Mouse (Mus musculus): ENCODE data around the gene Synpr.
A peak's percentile ranks its signal among the peaks of the same experiment; 100 is the strongest.

Gene Synpr

GRCm38 (mm10) chr14:13355569-13356362 is 71.2 kb downstream of the Synpr start:
- peak; percentile 11 for DNase-seq

DNA sequence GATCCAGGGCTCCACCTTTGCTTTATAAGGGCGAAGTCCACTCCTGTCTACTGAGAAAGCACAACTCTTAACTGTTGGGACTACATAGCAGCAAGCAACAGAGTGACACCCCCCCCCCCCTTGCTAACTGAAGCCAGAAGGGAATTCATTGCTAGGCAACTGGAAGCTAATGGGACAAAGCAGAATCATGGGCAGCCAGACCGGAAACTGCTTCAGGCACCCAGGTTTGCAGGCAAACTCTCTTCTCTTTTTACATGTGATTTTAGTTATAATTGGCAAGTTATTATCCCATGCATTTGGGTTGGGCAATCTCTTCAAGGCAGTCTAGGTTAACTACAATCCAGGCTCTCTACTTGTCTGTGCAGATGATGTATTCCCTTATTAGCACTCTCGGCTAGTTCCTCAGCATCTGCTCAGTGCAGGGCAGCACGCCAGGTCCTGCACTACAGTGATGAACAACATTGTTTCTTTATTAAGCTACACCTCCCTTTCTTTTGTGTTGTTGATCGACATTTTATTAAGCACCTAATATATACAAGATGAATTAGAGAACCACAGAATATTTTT is 72.6 kb downstream of the Synpr start:
- no peak for DNase-seq

DNA sequence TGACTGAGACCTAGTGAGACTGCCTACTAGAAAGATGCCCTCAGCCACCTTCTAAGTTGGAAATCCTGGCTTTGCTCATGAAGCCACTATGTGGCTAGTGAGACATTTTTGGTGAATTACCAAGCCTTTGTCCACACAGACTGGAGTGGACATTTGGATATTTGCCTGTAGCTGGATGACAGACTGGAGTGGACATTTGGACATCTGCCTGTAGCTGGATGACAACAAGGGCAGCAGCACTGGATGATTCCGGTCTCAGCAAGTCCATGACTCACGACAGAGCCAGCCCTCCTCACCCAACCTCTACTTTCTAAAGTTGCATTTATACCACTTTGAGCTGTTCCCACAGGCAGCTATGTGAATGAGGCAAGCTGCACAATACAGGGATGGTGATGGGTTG is 73.5 kb downstream of the Synpr start:
- no peak for DNase-seq

- no peak for DNase-seq
These were observed 76.6 kb downstream of the Synpr start for GRCm38 (mm10) chr14:13361184-13361583.

- DNase-seq, result no peak
These were observed 77.1 kb downstream of the Synpr start for GRCm38 (mm10) chr14:13361642-13362041.

- DNase-seq, result no peak
These were observed 83.7 kb downstream of the Synpr start for GRCm38 (mm10) chr14:13368309-13368708.

DNA sequence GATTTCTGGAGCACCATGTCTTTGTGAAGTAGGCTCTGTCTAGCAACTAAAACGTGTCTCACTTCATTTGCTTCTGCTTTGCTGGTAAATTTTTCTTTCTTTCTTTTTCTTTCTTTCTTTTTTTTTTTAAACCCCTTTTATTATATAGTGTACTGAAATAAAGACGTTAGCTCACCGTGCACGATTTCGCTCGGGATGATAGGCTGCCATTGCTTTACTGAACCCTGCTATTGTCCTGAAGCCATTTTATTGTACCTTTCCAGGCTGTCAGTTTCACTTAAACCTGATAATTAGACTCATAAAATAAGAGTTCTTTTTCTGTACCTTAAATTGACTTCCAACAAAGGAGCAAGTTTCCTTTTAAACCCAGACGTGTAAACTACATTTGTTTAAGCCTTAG is 104.5 kb downstream of the Synpr start:
- no peak for DNase-seq

DNA sequence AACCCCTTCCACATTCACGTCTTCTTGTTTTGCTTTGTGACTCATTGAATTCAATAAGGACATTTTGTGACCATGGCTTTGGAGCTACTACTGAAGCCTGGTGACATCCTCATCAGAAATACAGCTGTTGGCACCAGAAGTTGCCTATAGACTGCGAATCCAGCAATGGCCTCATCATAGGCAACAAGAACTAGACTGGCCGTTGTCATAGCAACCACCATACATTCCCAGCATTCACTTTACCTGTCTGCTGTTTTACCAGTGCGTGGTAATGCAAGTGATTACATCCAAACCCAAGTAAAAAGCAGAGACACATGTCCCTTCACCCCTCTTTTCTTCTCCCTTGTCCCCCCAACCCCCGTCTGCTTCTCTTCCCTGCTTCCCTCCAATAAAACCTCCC is 105.4 kb downstream of the Synpr start:
- no peak for DNase-seq

GRCm38 (mm10) chr14:13399226-13400020 is 114.8 kb downstream of the Synpr start:
- no peak for DNase-seq

DNA sequence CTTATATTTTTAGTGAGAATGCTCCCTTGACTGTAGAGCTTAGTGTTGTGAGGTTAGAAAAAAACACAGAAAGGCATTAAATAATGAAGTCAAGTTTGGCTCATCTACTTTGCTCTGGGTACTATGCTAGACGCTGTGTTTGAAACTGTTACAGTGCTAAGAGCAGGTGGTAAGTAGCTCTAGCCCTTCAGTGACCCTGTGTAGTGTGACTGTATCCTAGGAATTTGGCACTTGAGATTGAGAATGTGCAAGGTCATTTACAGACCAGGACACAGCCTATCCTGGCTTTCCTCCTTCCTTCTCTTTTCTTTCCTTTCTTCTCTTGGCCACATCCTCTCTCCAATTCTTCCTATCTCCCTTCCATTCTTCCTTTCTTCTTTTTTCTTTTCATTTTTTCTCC is 127.1 kb downstream of the Synpr start:
- DNase-seq, result no peak

GRCm38 (mm10) chr14:13440723-13441122 is 156.1 kb downstream of the Synpr start:
- DNase-seq, result no peak

DNA sequence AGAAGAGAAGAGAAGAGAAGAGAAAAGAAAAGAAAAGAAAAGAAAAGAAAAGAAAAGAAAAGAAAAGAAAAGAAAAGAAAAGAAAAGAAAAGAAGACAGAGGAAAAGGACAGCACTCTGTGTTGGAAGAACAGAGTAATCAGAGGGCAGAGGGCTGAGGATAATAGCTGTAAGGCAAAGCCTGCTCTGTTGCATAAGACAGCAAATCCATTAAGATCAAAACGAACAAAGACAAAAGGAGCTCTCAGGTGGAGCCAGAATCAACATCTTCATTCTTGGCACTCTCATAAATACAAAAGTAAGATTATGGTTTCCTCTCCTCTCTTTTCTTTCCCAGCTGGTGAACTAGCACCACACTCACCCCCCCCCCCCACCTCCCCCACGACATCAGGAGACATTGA is 160.3 kb downstream of the Synpr start:
- no peak for DNase-seq

DNA sequence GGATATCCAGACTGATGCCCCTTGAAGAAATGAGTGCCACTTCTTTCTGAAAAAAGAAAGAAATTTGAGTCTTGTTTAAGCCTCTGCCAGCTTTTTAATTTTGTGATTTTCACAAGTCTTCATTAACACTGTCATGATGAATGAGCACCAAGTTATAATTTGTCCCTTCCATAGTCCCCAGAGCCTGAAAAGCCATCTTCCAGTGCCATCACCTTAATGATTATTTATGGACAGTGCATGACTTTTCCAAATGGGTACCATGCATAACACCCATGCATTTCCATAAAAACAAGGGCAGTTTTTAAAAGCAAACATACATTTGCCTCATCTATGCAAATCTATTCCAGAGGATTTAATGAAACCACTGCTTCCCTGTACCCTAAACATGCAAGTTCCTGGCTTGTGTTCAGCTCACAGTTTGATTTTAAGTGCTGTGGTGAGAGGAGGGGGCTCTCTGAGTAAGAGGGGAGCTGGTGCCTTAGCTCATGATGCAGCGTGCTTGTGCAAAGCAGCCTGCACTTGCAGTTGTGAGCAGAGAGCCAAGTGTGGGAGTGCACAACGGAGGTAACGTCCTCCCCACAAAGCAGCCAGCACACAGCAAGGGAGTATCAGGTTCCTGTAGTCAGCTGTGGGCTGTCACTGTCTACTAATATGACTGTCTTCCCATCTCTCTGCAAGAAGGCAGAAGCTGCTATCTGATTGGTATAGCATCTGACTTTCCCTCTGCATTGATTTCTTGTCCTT is 169.1 kb downstream of the Synpr start:
- DNase-seq, result no peak

- DNase-seq, result no peak
These were observed 170.4 kb downstream of the Synpr start for GRCm38 (mm10) chr14:13454991-13455390.

- DNase-seq, result no peak
These were observed 174.8 kb downstream of the Synpr start for GRCm38 (mm10) chr14:13459333-13459732.

GRCm38 (mm10) chr14:13469211-13469610 is 184.6 kb downstream of the Synpr start:
- no peak for DNase-seq

DNA sequence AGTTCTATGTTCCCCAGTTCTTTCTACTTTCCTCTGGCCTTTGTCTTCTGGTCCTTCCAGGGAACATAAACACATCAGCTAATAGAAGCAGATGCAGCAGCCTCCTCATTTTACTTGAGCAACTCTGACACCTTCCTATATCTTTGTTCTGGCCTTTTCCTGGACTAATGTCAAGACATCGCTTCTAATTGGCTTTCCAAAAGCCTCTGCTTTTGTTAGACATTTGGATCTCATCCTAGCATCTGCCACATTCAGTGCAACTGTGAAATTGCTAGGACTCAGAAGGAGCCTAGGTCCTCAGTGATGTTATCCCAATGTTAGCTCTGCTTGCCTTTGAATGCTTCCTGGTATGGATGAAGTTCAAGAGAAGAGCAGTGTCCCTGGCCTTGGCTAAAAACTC is 193.2 kb downstream of the Synpr start:
- DNase-seq, result no peak

DNA sequence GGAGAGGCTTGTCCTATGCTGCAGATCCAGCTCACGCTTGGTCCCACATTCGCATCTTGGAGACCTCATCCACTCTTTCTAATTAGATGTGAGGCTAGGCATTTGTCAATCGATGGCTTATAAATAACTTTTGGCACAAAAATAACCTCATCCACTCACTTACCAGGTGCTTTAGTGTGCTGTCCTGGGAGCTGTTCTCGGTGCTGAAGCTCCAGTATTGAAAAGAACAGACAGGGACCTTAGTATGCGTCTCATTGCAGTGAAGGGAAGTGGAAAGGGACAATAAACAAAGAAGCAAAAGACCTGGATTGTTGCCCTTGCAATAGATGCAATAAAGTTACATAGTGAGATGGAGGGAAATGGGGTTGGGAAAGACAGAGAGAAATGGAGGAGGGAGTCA is 220.8 kb downstream of the Synpr start:
- DNase-seq, result no peak

GRCm38 (mm10) chr14:13518608-13519139 is 234.1 kb downstream of the Synpr start:
- no peak for DNase-seq

DNA sequence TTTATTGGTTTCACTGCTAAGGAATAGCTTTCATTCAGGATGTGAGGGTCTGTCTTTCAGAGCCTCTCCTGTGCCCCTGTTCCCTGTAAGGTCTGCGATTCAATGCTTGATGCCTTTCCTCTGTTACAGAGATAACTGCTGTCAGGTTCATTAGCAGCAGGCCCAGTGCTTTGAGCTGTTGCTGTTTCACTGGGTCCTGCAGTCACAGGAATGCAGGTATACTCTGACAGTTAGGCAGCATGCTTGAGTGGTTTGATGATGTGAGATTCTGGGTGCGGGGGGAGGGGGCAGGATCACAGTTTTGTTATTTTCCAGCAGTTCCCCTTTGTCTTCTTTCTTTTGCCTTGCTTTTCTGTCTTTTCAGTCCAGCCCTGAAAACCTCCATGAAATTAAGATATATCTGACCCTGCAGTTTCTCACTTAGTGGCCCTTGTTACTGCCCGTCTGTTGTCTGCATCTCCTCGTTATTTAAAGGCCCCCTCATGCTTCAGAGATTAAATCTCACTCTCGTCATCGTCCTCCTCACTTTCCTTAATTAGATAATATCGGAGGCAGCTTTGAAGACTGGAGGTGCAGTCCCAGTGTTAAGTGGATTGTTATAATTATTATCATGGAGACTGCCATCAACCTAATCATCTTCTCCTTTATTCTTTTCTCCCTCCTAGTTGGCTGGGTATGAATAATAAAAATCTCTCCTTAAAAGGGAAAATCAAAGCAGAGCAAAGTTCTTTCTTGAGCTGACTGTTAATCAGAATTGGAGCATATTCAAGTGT is 234.8 kb downstream of the Synpr start:
- no peak for DNase-seq

DNA sequence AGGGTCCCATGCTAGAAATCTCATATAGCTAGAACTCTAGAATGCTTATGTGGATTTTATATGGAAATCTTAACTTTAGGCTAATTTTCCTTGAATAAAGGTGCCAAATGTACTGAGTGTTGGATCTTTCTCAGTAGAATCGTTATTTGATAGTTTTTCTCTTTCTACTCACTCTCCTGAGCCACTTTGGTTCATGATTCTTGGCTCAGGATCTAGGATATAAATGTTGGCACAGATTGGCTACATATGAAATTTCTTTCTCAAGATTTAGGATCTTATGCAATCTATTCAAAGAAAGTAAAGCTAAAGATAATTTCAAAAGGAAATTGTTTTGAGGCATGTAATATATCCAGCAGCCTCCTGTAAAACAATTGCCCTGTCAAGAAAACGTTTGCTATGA is 263.2 kb downstream of the Synpr start:
- no peak for DNase-seq

- DNase-seq, result no peak
These were observed 266.6 kb downstream of the Synpr start for GRCm38 (mm10) chr14:13551209-13551608.

All from kidney, adult 11 months (tissue).